Mouse (Mus musculus): ENCODE measurements around the gene Gm10073. TPM values are rescaled to one million over a fixed set of nuclear protein-coding genes. Genes with fewer than 3 reads are reported as not detected.

Gm10073 gene
- total RNA-seq, 1 experiment: 86.5 TPM

DNA sequence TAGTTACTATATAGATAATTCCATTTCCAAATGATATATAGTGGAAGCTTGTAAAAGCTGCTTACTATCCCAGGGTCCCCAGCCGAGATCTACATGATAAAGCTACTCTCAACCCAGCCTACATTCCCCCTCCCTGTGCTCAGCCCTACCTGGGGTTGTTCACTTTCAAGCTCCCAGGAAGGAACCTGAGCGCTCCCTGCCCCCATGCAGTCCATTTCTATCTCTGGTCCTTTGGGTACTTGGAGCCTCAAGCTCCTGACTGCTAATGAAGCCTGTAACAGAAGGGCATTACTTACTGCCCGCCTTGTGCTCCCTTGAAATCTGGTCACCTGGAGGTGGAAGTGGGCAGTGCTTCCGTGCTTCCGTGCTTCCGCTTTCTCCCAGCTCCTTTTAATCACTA, 45.1 kb upstream of the Gm10073 start:
- peaks cover 31 to 37% of the 10 kb centered on the region in 2 experiments for H3K4me1 ChIP-seq (ENCODE audit: control insufficient read depth in 2 of 2, insufficient read depth in 2 of 2, low read length in 2 of 2, poor library complexity in 1 of 2)
- TF ChIP-seq HCFC1 (IDR thresholded peaks at IDR 0.05; ENCODE audit: borderline replicate concordance, insufficient read depth, low read length) (no peak), ZC3H11A (IDR thresholded peaks at IDR 0.05; ENCODE audit: borderline replicate concordance, low read depth, low read length) (no peak), MAFK (IDR thresholded peaks at IDR 0.05; ENCODE audit: insufficient read depth, low read depth, low read length) (no peak), ZNF384 (IDR thresholded peaks at IDR 0.05; ENCODE audit: low read depth, low read length) (no peak; the same call in 1 of the 2 replicates), CHD2 (IDR thresholded peaks at IDR 0.05; ENCODE audit: low read depth, low read length) (peak; percentile 16; the same call in 1 of the 2 replicates)
- peak overlapping the region; percentile 39 to 60 for H3K4me3 ChIP-seq (ENCODE audit: insufficient read depth in 1 of 2, low read depth in 1 of 2, low read length in 2 of 2, poor library complexity in 1 of 2, severe bottlenecking in 1 of 2)
- in situ Hi-C loops (cut with MboI; ENCODE audit: low sequenced_read_pairs in 2 of 2, unreplicated experiment in 2 of 2): no loop called here
- H3K9ac ChIP-seq (ENCODE audit: insufficient read depth, low read depth, low read length, poor library complexity, severe bottlenecking): peak overlapping the region; percentile 61
- peak overlapping the region; percentile 92 for H3K27ac ChIP-seq (ENCODE audit: insufficient read depth, low read depth, low read length, poor library complexity, severe bottlenecking)
- H3K9me3 ChIP-seq (ENCODE audit: control insufficient read depth, insufficient read depth, low read depth, low read length): no peaks in the 10 kb centered on the region
- no peak for DNase-seq (ENCODE audit: low read depth, low spot score)
- H3K36me3 ChIP-seq (ENCODE audit: control insufficient read depth, insufficient read depth, low read length, poor library complexity, severe bottlenecking): peaks cover 4% of the 10 kb centered on the region; the same call in 1 of the 2 replicates

DNA sequence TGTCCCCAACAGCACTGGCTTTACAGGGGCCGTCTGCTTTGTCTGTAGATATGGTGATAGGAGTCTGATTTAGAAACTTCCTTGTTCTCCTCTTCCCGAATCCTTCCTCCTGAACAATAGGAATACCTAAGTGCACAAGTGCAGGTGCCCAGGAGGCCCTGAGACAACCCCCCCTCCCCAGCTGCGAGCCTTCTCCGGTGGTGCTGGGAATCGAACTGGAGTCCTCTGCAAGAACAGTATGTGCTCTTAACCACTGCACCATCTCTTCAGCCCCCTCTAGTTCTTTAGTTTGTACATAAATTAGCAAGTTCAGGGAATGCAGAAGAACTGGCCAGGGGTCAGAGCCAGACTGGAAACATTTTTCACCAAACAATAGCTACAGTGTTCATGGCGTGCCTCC, 44.6 kb upstream of the Gm10073 start:
- DNase-seq (ENCODE audit: low read depth, low spot score): no peak
- Histone ChIP-seq H3K9ac (ENCODE audit: insufficient read depth, low read depth, low read length, poor library complexity, severe bottlenecking) (no peak overlapping the region), H3K4me3 (ENCODE audit: insufficient read depth in 1 of 2, low read depth in 1 of 2, low read length in 2 of 2, poor library complexity in 1 of 2, severe bottlenecking in 1 of 2) (peak overlapping the region; percentile 8 to 31), H3K9me3 (ENCODE audit: control insufficient read depth, insufficient read depth, low read depth, low read length) (no peaks in the 10 kb centered on the region), H3K4me1 (ENCODE audit: control insufficient read depth in 2 of 2, insufficient read depth in 2 of 2, low read length in 2 of 2, poor library complexity in 1 of 2) (peaks cover 32 to 41% of the 10 kb centered on the region in 2 experiments), H3K27ac (ENCODE audit: insufficient read depth, low read depth, low read length, poor library complexity, severe bottlenecking) (peak overlapping the region; percentile 92), H3K36me3 (ENCODE audit: control insufficient read depth, insufficient read depth, low read length, poor library complexity, severe bottlenecking) (peaks cover 4% of the 10 kb centered on the region; the same call in 1 of the 2 replicates)
- TF ChIP-seq MAFK (IDR thresholded peaks at IDR 0.05; ENCODE audit: insufficient read depth, low read depth, low read length): no peak
- no peak for TF ChIP-seq ZC3H11A (IDR thresholded peaks at IDR 0.05; ENCODE audit: borderline replicate concordance, low read depth, low read length)
- no peak for TF ChIP-seq ZNF384 (IDR thresholded peaks at IDR 0.05; ENCODE audit: low read depth, low read length)
- no peak for TF ChIP-seq CHD2 (IDR thresholded peaks at IDR 0.05; ENCODE audit: low read depth, low read length)
- TF ChIP-seq HCFC1 (IDR thresholded peaks at IDR 0.05; ENCODE audit: borderline replicate concordance, insufficient read depth, low read length): no peak
- in situ Hi-C loops (cut with MboI; ENCODE audit: low sequenced_read_pairs in 2 of 2, unreplicated experiment in 2 of 2): no loop called here

DNA sequence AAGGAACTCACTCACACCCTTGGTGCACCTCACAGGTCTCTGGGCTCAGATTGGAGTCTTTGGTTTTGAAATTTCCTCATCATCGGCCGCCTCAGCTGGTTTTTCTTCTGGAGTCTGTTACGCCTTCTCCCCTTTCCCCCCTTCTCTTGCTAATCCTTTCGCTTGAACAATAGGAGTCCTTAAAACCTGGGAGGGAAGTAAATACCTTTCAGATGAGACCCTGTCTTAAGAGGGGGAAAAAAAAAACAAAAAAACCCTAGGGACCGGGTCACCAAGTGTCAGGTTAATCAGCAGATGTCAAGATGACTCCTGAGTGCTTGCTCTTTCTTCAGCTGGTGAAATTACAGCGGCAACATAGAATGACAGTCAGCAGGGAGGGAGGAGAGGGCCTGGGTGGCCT, 43.9 kb upstream of the Gm10073 start:
- in situ Hi-C loops (cut with MboI; ENCODE audit: low sequenced_read_pairs in 2 of 2, unreplicated experiment in 2 of 2): no loop called here
- Histone ChIP-seq H3K36me3 (ENCODE audit: control insufficient read depth, insufficient read depth, low read length, poor library complexity, severe bottlenecking) (peaks cover 6% of the 10 kb centered on the region; the same call in 1 of the 2 replicates), H3K4me1 (ENCODE audit: control insufficient read depth in 2 of 2, insufficient read depth in 2 of 2, low read length in 2 of 2, poor library complexity in 1 of 2) (peaks cover 32 to 48% of the 10 kb centered on the region in 2 experiments), H3K9me3 (ENCODE audit: control insufficient read depth, insufficient read depth, low read depth, low read length) (no peaks in the 10 kb centered on the region), H3K4me3 (ENCODE audit: insufficient read depth in 1 of 2, low read depth in 1 of 2, low read length in 2 of 2, poor library complexity in 1 of 2, severe bottlenecking in 1 of 2) (peak overlapping the region; percentile 8 to 31; a peak in 3 of 4 replicates), H3K27ac (ENCODE audit: insufficient read depth, low read depth, low read length, poor library complexity, severe bottlenecking) (peak overlapping the region; percentile 92), H3K9ac (ENCODE audit: insufficient read depth, low read depth, low read length, poor library complexity, severe bottlenecking) (no peak overlapping the region; the same call in 1 of the 2 replicates)
- DNase-seq (ENCODE audit: low read depth, low spot score): no peak
- TF ChIP-seq CHD2 (IDR thresholded peaks at IDR 0.05; ENCODE audit: low read depth, low read length): no peak
- TF ChIP-seq ZNF384 (IDR thresholded peaks at IDR 0.05; ENCODE audit: low read depth, low read length): peak; percentile 82

DNA sequence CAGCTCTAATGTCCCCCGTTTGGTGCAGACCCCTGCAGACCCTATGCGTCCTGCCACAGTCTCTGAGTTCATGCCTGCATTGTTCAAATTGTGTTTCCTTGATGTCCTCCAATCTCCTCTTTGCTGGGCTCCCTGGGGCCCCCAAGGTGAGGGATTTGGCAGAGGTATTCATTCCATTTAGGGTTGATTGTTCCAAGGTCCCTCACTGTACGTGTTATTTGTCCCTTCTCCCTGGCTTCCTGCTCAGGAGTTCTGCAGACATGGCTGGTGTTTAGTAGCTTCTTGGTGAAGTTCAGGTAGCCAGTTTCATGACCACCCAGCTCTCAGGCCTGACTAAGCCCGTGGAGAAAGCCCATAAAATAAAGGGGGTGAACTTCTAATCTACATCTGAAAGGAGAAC, 43.4 kb upstream of the Gm10073 start:
- H3K4me3 ChIP-seq (ENCODE audit: insufficient read depth in 1 of 2, low read depth in 1 of 2, low read length in 2 of 2, poor library complexity in 1 of 2, severe bottlenecking in 1 of 2): peak overlapping the region; percentile 8 to 31; a peak in 3 of 4 replicates
- no peak for DNase-seq (ENCODE audit: low read depth, low spot score)
- TF ChIP-seq ZNF384 (IDR thresholded peaks at IDR 0.05; ENCODE audit: low read depth, low read length) (no peak), ZC3H11A (IDR thresholded peaks at IDR 0.05; ENCODE audit: borderline replicate concordance, low read depth, low read length) (no peak), HCFC1 (IDR thresholded peaks at IDR 0.05; ENCODE audit: borderline replicate concordance, insufficient read depth, low read length) (no peak), CHD2 (IDR thresholded peaks at IDR 0.05; ENCODE audit: low read depth, low read length) (no peak), MAFK (IDR thresholded peaks at IDR 0.05; ENCODE audit: insufficient read depth, low read depth, low read length) (no peak)
- H3K4me1 ChIP-seq (ENCODE audit: control insufficient read depth in 2 of 2, insufficient read depth in 2 of 2, low read length in 2 of 2, poor library complexity in 1 of 2): peaks cover 32 to 51% of the 10 kb centered on the region in 2 experiments
- in situ Hi-C loops (cut with MboI; ENCODE audit: low sequenced_read_pairs in 2 of 2, unreplicated experiment in 2 of 2): no loop called here
- peaks cover 7% of the 10 kb centered on the region; the same call in 1 of the 2 replicates for H3K36me3 ChIP-seq (ENCODE audit: control insufficient read depth, insufficient read depth, low read length, poor library complexity, severe bottlenecking)
- H3K9ac ChIP-seq (ENCODE audit: insufficient read depth, low read depth, low read length, poor library complexity, severe bottlenecking): 0 out of 2 replicates have a peak overlapping the region, but pooled peaks have one; percentile 30
- peak overlapping the region; percentile 92 for H3K27ac ChIP-seq (ENCODE audit: insufficient read depth, low read depth, low read length, poor library complexity, severe bottlenecking)
- no peaks in the 10 kb centered on the region for H3K9me3 ChIP-seq (ENCODE audit: control insufficient read depth, insufficient read depth, low read depth, low read length)

Data from ES-E14 (cell line).